Mouse (Mus musculus): ENCODE measurements around the gene Dcst1.

Gene Dcst1

DNA sequence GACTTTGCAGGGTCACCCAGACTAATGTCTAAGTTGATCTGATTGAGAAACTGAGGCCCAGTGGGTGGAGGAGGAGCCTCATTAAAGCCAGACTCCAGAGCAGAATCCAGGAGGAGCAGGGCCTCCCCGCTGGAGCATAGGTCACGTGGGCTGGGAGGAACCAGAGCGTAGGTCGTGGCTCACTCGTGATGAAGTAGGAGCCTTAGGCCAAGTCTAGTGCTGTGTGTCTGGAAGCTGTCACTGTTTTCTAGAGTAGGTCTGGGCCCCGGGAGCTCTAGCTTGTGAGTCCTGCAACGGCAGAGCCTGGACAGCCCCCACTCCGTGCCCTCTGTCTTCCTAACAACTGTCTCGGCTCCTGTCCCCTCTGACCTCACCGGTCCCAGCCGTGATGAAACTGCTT, 2.3 kb upstream of the Dcst1 start:
- in situ Hi-C loops (cut with MboI; ENCODE audit: unreplicated experiment in 2 of 2), result no loop called here

DNA sequence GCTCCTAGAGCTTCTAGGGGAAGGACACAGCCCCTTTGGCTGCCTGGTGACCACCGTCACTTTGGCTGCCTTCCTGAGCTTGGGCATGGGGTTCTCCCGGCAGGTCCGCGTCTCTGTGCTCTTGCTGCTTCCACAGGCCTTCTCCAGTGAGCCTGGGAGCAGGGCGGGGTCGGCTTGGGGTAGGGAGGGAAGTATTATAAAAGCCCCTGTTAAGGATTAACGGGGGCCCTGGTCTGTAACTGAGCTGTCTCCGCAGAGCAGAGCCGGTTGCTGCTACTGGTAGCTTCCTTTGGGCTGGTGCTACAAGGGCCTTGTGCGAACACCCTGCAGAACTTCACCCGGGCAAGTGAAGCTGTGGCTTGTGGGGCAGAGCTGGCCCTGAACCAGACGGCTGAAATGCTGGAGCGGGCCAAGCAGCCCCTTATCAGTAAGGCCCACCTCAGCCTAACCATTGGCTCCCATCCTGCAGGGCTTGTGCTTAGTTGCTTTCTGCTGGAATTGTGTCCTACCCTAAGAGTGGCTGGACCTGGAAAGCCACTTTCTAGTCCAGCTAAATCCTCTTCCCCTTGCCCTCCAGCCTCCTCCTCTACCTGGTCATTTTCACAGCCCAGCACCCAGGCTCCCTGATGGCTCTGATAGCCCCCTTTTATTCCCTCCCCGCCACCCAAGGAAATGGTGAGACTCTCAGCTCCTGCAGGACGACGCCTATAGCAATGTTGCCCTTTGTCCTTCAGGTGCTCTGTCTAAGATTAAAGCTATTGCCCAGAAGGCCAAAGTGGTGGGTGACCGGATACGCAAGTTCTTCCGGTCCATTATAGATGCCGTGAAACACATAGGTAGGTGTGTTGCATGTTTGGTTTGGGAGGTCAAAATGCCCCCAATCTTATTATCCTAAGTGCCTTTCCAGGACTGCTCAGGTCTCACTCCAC, 697 bp upstream of the Dcst1 start:
- in situ Hi-C loops (cut with MboI; ENCODE audit: unreplicated experiment in 2 of 2), result no loop called here

DNA sequence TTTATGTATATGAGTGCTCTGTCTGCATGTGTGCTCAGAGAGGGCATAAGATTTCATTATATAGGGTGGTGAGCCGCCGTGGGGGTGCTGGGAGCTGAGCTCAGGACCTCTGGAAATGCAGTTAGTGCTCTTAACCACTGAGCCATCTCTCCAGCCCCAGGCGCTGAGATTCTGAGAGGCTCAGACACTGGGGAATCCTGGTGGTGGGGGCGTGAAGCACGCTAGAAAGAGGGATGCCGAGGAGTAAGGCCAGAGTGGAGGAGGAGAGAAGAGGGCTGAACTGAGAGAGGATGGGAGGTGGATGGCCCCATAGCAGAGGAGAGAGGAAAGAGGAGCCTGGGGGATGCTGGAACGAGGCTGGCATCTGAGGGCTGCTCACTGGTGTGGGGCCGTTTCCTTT, 422 bp downstream of the Dcst1 start:
- in situ Hi-C loops (cut with MboI; ENCODE audit: unreplicated experiment in 2 of 2), result no loop called here

DNA sequence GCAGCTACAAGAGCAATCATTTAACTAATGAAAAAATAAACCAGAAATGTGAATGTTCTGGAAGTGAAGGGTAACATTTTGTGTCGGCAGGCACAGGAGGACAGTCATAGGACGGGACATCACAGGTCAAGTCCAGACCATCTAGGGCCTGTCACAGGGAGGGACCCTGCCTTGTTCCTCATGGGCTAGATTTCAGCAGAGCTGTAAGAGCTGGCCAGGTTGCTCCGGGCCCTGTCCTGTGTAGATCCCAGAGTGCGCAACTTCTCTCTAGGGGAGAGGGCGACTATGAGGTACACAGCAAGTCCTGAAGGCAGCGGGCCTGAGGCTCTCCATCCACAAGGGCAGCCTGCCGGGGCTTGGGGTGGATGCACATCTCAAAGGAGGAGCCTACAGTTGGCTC, 3.4 kb downstream of the Dcst1 start, which contains the start of gene Dcst2:
Gene Dcst2 (plus strand): TSS at position 301 of the 400 bp plus-strand sequence.
- in situ Hi-C loops (cut with MboI; ENCODE audit: unreplicated experiment in 2 of 2), result no loop called here

DNA sequence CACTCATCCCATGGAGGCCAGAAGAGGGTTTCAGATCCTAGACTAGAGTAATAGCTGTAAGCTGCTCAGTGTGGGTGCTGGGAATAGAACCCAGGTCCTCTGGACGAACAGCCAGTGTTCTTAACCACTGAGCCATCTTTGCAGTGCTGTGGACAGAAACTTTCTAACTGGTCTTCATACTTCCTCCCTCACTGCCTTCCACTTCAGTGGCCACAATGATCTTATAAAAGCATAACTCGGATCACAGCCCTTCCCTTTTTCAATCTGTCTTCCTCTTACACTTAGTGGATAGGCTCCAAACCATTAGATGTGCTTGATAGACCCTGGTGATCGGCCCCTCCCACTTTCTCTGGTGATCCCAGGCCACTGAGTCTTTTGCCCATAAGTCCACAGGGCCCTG, 4.8 kb downstream of the Dcst1 start:
- in situ Hi-C loops (cut with MboI; ENCODE audit: unreplicated experiment in 2 of 2), result no loop called here

DNA sequence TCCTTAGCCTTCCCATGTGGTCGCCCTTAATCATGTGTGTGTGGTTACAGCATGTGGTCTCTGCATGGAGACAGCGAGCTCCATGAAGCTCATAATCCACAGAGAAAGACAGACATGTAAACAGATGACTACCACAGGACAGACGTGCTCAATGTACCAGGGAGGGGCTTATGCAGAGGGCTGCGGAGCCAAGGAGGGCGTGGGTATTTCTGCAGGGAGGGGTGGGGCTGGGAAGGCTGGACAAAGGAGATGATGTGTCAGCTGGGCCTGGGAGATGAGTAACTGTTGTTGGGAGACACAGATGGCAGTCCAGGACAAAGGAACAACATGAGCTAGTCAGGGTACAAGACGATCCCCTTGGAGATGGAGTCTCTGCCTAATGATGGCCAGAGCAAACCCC, 5.4 kb downstream of the Dcst1 start:
- in situ Hi-C loops (cut with MboI; ENCODE audit: unreplicated experiment in 2 of 2), result no loop called here

DNA sequence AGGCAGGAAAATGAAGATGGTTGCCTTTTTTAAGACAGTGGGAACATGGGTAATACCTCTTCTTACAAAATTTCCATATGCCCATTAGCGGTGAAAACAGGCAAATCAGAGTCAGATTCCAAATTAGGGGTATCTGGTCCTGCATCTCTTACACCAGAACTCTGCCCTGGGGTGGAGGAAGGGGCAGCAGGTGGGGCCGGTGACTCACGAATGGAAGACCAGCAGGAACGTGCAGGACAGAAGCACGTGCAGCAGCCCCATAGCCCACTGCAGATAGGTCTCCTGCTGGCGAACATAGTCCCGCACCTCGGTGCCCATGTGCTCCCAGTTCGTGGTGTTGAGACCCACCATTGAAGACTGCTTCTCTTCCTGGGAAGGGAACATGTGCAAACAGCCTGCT, 9.0 kb downstream of the Dcst1 start:
- in situ Hi-C loops (cut with MboI; ENCODE audit: unreplicated experiment in 2 of 2), result no loop called here

DNA sequence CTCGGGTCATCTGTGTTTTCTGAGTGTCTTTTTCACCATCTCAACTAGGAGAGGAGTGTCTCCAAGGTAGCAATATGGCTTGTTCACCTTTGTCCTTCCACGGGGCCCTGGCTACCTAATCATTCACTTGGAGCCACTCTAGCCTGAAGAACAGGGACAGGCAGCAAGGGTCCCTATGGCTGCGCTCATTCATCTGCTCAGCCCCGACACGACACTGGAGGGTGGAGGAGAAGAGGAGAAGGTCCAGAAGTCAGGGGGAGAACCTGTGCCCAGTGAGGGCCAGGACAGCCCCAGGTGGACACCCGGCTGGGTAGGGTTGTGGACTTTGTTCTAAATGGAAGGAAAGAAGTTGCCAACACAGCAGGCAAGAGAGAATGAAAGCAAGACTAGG, 9.5 kb downstream of the Dcst1 start:
- in situ Hi-C loops (cut with MboI; ENCODE audit: unreplicated experiment in 2 of 2), result no loop called here

DNA sequence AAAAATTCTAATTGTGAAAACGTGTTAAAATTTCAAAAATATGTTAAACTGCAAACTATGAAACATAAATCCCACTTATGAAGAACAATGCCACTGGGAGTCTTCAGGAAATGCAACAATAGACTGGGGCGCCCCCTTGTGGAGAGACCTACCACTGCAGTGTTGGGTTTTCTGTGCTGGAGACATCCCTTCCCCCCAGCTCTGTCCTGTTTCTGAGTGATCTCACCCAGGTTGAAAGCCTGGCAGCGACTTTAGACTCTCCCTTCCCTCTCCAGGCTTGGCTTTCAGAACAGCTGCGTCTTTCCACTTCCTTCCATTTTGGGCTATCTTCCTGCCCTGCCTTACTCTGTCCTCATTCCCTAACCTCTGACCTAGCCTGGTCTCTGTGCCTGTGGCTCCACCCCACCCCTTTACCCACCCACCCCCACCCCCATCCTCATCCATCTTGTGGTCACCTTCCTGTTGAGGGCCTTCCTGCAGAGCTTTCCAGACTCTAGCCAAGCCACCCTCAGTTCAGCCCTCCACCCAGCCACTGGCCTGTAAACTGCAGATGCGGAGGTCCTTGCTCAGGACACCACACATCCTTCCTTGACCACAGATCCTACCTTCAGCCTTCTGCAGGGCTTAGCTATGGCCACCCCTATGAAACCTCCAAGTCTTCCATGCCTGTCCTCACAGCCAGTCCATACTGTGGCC, 10.1 kb downstream of the Dcst1 start:
- in situ Hi-C loops (cut with MboI; ENCODE audit: unreplicated experiment in 2 of 2), result no loop called here

DNA sequence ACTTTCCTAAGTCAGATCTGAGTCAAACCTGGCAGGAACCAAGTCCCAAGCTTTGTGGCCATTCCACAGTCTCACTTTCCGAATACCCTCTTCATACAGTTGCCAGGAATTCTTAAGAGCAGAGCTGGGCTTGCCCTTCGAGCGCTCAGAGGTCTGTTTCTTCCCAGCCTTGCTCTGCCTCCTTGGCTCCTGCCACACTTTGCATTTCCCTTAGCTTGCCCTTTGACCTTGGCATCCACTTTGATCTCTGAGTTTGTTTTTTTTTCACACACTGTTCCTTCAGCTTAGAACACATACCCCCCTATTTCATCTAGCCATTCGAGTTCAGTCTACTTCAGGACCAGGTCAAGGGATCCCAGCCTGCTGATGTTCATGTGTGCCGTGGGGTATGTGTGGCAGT, 13.8 kb downstream of the Dcst1 start:
- in situ Hi-C loops (cut with MboI; ENCODE audit: unreplicated experiment in 2 of 2), result no loop called here

DNA sequence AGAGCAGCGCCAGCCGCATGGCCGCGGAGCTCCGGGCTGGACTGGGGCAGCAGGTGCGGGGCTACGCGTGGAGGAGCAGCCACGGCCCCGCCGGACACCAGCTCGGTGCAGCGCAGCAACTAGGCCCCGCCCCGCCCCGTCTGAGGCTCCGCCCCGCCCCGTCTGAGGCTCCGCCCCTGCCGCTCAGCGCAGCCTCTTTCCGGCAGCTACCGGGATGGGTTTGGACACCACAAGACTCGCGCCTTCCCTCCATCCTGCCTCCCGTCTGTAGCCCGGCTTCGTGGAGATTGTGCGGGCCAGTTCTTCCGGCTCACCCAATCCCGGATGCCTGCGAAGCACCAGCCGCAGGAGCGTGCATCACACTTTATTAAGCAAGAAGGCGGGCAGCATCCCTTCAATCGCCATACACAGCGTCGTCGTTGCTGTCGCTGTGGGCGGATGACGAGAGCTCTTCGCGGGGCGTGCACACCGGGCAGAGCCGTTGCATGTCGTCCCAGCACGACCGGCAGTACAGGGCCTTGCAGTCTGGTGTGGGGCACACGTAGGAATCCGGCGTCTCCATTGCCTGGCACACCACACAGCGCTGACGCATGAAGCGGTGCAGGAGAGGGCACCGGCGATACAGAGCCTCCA, 15.1 kb downstream of the Dcst1 start, which contains the start of gene Adam15:
Gene Adam15 (minus strand): TSS at position 128 of the 633 bp plus-strand sequence.
- in situ Hi-C loops (cut with MboI; ENCODE audit: unreplicated experiment in 2 of 2), result loop anchor here (25.0 kb wide), 2 partner anchors 412 to 512 kb away; partner anchors contain the start of genes Chrnb2 (in 2 of the 2) and Ube2q1 (in 2 of the 2)

DNA sequence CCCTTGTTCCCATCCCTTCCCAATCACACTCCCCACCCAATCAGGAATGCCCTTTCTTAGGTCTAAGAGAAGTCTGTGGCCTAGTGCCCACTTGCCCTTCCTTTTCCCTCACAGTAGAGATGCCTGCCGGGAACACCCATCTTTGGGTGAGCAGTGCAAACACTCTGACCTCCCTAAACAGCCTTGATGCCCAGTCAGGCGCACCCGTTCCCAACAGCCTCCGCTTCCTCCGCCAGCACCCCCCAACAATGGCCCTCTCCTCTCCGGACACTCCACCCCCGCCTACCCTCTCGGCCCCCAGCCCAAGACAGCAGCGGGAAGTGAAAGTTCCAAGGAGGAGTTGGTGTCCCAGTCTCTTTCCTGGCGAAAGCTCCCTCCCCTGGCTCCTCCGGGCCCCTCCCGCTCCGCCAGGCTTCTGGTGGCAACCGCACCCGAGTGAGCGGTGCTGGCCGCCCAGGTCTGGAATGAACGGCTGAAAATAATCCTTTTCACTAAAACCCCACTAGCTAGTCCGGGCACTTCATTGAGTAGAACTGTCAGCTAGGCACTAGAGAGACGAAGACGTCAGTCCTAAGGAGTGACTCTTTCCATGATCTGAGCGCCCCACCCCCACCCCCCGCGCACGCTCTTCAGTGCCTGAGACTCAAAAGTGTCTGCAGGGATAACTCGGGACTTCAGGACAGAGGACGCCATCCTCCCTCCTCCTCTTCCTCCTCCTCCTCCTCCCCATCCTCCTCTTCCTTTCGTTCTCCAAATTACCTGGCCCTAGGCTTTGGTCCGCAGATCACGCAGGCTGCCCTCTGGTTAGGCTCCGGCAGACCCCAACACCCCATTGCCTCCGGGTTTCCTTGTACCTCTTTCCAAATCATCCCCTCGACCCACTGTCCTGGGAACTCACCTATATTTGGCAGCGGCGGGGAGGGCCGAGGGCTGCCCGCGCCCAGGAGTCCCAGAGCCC, 15.9 kb downstream of the Dcst1 start:
- in situ Hi-C loops (cut with MboI; ENCODE audit: unreplicated experiment in 2 of 2), result loop anchor here (25.0 kb wide), 2 partner anchors 413 to 513 kb away; partner anchors contain the start of genes Chrnb2 (in 2 of the 2) and Ube2q1 (in 2 of the 2)

DNA sequence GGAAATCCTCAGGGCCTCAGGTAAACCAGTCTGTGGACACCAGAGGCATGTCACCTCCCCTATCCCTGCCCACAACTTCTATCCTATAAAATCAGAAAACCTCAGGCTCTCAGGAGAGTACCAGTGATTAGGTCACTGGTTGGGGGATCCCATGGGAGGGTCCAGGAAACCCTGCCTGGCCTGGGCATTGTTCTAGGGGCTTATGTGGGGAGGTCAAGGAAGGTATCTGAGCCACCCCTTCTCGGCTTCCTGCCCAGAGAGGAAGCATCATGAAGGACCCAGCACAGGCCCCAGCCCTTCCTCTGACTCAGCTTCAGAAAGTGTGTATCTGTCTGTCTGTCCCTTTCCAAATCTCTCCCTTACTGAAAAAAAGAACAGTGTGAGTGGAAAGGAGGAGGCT, 17.1 kb downstream of the Dcst1 start:
- in situ Hi-C loops (cut with MboI; ENCODE audit: unreplicated experiment in 2 of 2), result loop anchor here (25.0 kb wide), 2 partner anchors 414 to 514 kb away; partner anchors contain the start of genes Chrnb2 (in 2 of the 2) and Ube2q1 (in 2 of the 2)

DNA sequence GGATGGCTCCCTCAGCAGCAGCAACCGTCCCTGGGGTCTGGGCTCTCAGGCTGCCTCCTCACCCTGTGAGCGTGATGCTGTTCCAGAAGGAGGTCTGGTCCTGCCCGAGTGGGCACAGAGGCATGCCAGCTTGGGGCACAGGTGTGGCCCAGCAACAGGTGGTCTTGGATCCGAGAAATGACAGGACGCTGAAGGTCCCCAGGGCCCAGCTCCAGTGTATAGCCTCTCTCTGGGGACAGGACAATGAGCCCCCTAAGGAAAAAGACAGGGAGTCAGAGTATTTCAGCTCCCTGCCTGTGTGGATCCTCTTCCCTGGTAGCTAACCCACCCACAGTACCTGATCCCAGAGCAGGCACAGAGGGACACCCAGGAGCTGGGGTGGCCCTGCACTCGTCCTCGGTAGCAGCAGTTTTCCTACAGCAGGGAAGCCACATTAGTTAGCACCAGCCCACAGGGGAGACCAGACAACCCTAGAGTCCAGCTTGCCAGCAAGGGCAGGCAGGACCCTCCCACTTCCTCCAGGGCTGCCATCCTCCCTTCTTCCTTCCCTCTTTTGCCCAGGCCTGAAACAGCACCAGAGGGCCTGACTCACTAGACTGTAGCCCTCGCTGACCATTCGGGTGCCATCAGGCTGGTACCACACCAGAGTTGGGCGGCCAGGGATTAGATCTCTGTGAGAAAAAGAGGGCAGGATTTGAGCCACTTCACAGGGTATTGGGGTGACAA, 18.1 kb downstream of the Dcst1 start:
- in situ Hi-C loops (cut with MboI; ENCODE audit: unreplicated experiment in 2 of 2), result loop anchor here (25.0 kb wide), 2 partner anchors 415 to 515 kb away; partner anchors contain the start of genes Chrnb2 (in 2 of the 2) and Ube2q1 (in 2 of the 2)

DNA sequence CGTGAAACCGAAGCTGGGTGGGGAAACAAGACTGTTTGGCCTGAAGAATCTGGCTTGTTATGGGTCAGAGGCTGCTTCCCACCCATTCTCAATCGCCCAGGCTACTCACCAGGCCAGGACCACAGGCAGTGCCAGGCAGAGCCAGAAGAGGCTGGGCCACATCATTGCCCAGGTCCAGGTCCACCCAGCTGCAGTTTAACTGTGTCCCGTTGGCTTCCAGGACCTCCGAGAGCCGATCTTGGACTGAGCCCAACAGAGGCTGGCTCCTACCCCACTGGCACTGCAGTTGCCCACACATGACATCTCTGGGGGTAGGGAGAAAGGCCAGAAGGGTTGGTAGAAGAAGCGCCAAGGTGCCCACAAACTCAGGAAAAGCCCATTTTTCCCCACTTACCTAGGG, 21.8 kb downstream of the Dcst1 start:
- in situ Hi-C loops (cut with MboI; ENCODE audit: unreplicated experiment in 2 of 2), result loop anchor here (5.0 to 25.0 kb wide), 3 partner anchors 139 to 519 kb away; partner anchors contain the start of genes Chrnb2 (in 2 of the 2) and Ube2q1 (in 2 of the 2)

DNA sequence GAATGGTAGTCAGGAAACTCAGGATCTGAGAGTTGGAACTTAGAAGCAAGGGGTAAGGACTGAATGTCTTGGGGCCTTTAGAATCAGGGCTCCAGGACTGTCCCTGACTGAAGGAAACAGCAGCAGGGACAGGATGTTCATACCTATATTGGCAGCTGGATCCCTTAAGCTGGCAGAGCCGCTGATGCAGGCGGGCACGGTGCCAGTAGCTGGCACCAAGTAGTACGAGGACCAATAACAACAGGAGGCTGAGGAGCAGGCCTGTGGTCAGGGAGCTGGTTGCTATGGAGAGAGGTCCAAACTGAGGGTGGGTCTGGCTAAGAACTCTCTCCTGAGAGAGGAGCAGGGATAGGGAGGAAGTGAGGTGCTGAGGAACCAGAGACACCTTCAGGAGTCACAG, 23.3 kb downstream of the Dcst1 start:
- in situ Hi-C loops (cut with MboI; ENCODE audit: unreplicated experiment in 2 of 2), result loop anchor here (5.0 to 25.0 kb wide), 3 partner anchors 141 to 521 kb away; partner anchors contain the start of genes Chrnb2 (in 2 of the 2) and Ube2q1 (in 2 of the 2)

DNA sequence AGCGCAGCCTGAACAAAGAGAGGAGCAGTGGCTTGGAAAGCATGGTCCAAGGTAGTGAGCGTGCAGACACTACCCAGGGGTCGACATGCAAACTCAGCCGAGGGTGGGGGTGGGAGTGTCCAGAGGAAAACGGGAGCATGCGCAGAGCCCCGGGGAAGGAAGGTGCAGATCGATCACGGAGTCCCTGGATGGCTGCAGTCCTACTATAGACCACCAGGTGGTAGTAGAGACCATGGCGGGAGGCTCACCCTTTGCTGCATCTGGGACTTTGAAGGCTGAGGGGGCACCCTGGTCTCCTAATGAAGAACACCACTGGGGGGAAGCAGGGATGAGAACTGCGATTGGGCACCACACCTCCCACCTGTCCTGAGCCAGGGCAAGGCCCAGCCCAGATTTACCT, 24.6 kb downstream of the Dcst1 start:
- in situ Hi-C loops (cut with MboI; ENCODE audit: unreplicated experiment in 2 of 2), result loop anchor here (5.0 to 25.0 kb wide), 3 partner anchors 142 to 522 kb away; partner anchors contain the start of genes Chrnb2 (in 2 of the 2) and Ube2q1 (in 2 of the 2)

DNA sequence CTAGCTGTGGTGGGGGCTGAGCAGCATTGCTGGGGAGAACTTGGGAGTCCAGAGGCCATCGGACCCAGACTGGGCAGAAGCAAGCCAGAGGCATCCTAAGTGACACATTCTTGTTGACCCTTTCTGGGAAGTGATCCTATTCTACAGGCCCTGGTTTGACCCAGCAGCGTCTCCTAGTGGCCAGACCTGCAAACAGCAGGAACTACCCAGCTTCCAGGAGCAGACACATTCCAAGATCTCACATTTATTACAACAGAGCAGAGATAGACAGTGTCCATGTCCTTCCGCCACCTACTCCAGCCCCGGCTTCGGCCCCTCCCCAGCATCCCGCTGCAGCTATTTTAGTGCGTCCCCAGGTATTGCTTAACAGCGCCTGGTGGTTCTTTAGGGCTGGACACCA, 25.6 kb downstream of the Dcst1 start:
- in situ Hi-C loops (cut with MboI; ENCODE audit: unreplicated experiment in 2 of 2), result loop anchor here (5.0 to 25.0 kb wide), 3 partner anchors 143 to 523 kb away; partner anchors contain the start of genes Chrnb2 (in 2 of the 2) and Ube2q1 (in 2 of the 2)
